Mouse (Mus musculus) adrenal gland, adult 18-20 months (tissue): ENCODE data around the gene Nelfcd. TPM values are rescaled to one million over a fixed set of nuclear protein-coding genes. Genes with fewer than 3 reads are reported as not detected.

ENCODE experiments used
- DNase-seq, 2 experiments: peaks; one replicate each; pipeline ENCODE4 v3.0.0; 2021 to 2022; ENCODE audit warnings: low spot score in 2 of 2
- long read RNA-seq, 2 experiments: library from polyadenylated mRNA; stranded (forward); transcript quantifications; one replicate each; pipeline ENCODE4 v2.0.0; 2021
- total RNA-seq, 2 experiments: library from RNA; stranded (reverse); gene quantifications; 1 replicate in 1 of 2; 2 replicates in 1 of 2; pipeline ENCODE4 v1.2.3; 2021

The Nelfcd gene
- 10 to 100 TPM; 47.1 to 55.3 TPM for total RNA-seq
- long read RNA-seq, experiment 1, transcript Nelfcd-202 (15 exons, 2,279 nt) = major isoform, 53 of 65 reads
- long read RNA-seq, experiment 1, partial matches to known transcripts = 1 of 65 reads
- long read RNA-seq, experiment 1, other reads (novel, unspliced or antisense) = 11 of 65 reads
- long read RNA-seq, experiment 2, transcript Nelfcd-202 (15 exons, 2,279 nt) = major isoform, 195 of 218 reads
- long read RNA-seq, experiment 2, partial matches to known transcripts = 11 of 218 reads
- long read RNA-seq, experiment 2, other reads (novel, unspliced or antisense) = 12 of 218 reads

GRCm38 (mm10) chr2:174415731-174416310 lies at the start of gene Nelfcd:
Nelfcd (plus strand) TSS chr2:174415804.
- peak; percentile 94 to 95 for DNase-seq

GRCm38 (mm10) chr2:174366571-174366970 lies 49.0 kb upstream of the Nelfcd start:
- DNase-seq = no peak

DNA sequence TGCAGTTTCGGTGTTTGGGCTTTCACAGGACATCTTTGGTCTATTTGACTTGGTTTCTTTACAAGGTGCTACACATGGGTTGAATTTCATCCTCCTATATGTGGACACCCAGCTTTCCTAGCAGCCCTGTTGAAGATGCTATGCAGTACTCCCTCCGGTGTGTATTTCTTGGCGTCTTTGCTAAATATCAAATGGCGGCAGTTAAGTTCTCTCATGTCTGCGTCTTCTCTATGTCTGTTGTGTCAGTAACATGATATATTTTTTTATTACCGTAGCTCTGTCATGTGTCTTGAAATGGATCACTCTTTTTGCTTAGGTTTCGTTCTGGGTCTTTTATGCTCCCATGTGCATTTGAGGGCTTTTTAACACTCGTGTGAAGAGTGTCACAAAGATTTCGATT lies 34.6 kb upstream of the Nelfcd start:
- no peak for DNase-seq

- no peak for DNase-seq
Measured at GRCm38 (mm10) chr2:174391936-174392335, 23.7 kb upstream of the Nelfcd start.

DNA sequence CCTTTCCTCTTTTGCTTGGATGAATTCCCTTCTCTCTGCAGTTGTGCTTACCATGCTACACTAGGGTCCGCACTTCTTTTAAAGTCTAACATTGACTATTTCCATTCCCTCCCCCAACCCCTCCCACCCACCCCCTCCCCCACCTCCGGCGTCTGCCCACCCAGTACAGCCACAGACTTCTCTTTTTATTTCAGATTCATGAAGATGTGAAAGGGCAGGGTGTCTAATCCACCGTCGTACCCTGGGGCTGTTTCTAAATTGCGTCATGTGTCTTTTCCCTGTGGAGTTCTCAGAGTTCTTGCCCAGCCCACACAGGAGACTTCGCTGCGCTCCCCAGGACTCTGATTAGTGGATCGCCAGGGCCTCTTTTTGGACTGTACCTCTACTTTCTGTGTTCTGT lies 23.1 kb upstream of the Nelfcd start:
- DNase-seq = no peak

GRCm38 (mm10) chr2:174393383-174393782 lies 22.2 kb upstream of the Nelfcd start:
- peak in 1 of 2 experiments; percentile 35 for DNase-seq

DNA sequence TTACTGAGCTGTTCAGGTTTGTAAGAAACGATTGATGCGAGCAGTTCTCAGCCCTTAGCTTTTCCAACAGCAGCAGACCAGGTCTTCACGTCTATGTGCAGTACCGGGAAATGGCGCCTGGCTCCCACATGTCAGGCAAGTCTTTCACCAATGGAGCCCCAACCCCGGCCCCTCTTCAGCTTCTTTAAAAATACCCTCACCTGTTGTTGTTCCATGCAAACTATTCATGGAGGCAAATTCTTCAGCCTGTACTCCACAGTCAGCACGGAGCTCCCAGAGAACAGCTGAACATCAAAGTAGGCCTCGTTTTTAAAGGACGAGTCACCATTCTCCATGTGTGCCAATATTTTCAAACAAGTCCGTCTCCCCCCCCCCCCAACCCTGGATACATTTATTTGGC lies 19.0 kb upstream of the Nelfcd start:
- no peak for DNase-seq

- DNase-seq = no peak
Measured at GRCm38 (mm10) chr2:174397065-174397464, 18.5 kb upstream of the Nelfcd start.

DNA sequence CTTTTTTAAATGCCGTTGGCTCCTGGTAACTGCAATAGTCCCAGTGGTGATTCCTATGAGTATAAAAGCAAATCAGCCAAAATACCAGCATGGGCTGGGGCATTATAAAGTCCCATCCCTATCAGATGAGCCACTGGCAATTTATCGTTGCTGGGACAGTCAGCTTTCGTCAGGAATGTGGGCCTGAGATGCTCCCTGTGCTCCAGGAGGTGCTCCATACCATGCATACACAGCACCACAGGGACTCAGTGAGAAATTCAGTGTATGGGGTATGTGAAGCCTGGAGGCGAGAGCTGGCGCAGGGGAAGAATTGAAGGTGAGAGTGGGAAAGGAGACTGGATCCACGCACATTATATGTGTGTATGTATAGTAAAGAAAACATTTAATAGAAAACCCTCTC lies 17.7 kb upstream of the Nelfcd start:
- DNase-seq = no peak

DNA sequence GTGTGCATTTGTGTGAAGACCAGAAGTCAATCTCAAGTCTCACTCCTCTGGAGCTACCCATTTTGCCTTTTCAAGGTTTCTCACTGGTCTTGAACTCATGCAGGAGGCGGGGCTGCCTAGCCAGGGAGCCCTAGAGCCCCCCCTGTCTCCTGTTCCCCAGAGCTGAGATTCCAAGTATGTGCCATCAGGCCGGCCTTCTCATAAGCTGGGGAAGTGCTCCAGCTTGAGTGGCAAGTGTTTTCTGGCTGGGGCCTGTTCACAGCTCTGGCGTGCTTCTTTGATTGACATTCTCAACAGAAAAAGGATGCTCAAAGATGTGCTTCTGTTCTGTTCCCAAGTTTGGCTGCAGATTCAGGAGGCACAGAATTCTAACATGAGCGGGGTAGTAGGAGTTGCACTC lies 15.2 kb upstream of the Nelfcd start:
- DNase-seq = no peak

DNA sequence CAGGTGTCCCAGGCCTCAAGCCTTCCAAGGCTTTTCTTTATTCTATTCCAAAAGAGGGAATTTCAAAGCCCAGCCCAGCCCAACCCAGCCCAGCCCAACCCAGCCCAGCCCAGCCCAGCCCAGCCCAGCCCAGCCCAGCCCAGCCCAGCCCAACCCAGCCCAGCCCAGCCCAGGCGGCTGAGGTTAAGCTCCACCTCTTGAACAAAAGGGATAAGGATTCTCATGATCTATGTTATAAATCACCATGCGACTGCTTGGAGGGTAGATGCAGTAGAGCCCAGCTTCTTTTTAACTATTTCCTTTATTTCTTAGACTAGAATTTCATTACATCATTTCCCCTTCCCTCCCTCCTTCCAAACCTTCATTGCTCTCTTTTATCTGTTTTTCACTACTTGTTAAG lies 5.4 kb upstream of the Nelfcd start:
- no peak for DNase-seq

DNA sequence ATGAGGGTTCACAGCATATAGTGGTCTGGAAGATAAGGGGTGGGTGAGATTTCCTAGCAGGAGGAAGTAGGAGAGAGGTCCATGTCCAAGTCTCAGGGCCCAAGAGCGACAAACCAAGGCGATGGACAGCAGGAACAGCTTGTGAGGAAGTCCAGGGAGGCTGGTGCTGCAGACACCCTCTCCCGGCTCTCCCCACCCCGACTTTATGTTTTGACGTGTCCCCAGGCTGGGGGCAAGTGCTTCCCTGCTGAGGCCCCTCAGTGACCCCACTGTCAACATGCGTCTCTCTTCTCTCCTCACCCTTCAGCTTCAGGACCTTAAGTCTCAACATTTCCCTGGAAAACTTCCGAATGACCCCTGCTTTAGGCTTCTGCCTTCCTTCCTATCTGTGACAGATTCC lies 2.5 kb upstream of the Nelfcd start:
- DNase-seq = no peak

- no peak for DNase-seq
Measured at GRCm38 (mm10) chr2:174415001-174415730, 438 bp upstream of the Nelfcd start.

DNA sequence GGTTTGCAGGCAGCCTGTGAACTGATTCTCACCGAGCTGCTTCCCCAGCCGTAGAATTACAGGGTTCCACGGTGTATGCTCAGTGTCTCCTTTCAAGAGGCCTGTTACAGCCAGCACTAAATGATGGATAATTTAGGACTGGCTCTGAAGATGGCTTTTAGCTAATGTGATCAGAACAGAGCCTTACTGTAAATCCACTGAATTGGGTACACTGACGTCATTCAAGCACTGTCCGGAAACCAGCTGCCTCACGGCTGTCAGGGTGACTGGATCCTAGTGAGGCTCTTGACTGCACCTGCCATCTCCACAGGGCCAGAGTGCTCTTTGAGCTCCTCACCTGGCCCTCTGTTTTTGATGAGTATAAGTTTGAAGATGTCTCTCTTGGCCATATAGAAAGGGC lies 5.5 kb downstream of the Nelfcd start:
- no peak for DNase-seq

GRCm38 (mm10) chr2:174424301-174425085 lies 8.9 kb downstream of the Nelfcd start:
- DNase-seq = no peak

- no peak for DNase-seq
Measured at GRCm38 (mm10) chr2:174426856-174427255, 11.3 kb downstream of the Nelfcd start.

DNA sequence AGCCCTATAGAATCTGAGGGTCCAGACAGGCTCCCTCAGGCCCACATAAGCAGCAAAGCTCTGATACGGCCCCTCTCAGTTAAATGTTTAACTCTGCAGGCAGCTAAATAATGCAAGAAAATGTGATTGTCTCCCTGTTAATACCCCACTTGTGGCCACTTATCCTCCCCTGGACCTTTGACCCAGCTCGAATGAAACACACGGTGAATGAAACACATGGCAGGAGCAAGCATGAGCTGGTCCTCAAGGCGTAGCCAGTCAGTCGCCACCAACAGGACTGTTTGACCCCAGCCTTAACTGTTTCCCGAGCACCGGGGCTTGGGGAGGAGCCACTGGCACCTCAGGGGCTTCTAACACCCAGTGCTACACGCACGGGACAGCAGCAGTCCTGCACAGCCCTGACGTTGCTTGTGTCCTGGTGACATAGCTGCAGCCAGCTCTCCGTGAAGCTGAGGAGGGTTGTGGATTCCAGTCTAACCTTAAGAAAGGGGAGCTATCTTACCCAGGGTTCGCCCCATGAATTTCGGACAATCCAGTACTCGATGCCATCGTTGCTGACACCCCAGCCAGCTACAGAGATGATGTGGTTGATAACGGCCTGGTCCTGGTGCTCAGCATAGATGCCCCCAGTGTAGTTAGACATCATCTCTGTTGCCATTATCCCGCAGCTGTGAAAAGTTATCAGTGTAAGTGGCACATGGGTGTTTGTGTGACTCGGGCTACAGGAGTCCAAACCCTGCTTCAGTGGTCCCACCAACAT lies 12.7 kb downstream of the Nelfcd start:
- no peak for DNase-seq

- DNase-seq = no peak
Measured at GRCm38 (mm10) chr2:174428996-174429591, 13.5 kb downstream of the Nelfcd start.

GRCm38 (mm10) chr2:174434943-174435342 lies 19.3 kb downstream of the Nelfcd start:
- DNase-seq = no peak

DNA sequence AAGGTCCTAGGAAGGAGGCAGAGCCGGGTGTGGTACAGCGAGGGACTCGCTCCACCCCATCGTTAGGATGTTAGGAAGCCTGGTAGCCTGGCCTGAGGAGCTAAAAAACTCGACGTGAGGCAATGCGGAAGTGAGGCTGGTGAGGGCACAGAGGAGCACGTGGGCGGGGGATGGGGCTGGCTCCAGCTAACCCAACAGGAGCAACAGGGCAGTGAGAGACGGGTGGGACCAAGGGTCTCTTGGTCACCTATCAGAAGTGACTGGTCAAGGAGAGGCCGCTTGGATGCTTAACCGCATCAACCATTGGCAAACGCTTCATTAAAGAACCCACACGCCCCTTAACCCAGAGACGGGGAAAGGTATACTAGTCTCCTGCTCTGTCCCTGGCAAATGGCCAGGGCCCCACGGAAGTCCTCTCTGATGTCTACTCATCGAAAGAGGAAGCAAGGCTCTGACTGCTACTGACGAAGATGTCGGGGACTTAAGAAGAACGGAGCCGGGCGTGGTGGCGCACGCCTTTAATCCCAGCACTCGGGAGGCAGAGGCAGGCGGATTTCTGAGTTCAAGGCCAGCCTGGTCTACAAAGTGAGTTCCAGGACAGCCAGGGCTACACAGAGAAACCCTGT lies 20.6 kb downstream of the Nelfcd start:
- DNase-seq = no peak
